Mouse (Mus musculus): ENCODE data around the gene Wdfy4. TPM values are rescaled to one million over a fixed set of nuclear protein-coding genes. Genes with fewer than 3 reads are reported as not detected.

Wdfy4 gene
- total RNA-seq, 2 experiments from 2014 or later: 2.6 to 2.9 TPM

DNA sequence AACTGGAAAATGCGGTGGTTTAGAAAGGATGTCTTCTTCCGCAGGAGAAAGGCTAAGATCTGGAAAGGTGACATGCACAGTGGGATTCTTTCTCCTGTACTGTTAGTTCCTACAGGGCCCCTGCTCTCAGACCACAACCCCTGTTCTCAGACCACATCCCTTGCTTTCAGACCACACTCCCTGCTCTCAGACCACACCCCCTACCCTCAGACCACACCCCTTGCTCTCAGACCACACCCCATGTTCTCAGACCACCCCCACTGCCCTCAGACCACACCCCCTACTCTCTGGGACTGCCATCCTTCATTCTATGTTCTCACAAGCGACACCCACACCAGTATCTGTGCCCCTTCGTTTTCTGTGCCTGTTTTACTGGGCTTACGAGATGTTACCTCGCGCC, 86.2 kb downstream of the Wdfy4 start:
- intact Hi-C loops (cut with DNase I): no loop called here
- no peak for DNase-seq (ENCODE audit: low spot score in 2 of 2)

DNA sequence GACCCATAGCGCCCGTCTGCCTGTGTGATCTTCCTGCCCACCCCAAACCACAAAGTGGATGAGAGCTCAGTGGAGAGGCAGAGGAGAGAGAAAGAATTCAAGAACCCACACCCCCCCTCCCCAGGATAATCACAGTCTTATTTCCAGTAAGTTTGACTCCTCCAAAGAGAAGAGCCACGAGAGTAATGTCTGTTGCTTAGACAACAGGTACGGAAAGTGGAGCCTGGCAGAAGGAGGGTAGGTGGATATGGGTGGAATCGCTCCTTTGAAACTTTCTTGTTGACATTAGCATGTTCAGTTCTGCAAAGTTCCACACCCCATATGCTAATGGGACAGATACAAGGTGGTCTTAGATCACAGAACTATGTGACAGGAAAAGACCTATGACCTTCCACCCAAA, 88.8 kb downstream of the Wdfy4 start:
- intact Hi-C loops (cut with DNase I): no loop called here
- DNase-seq (ENCODE audit: low spot score in 2 of 2): peak; percentile 12 to 65

DNA sequence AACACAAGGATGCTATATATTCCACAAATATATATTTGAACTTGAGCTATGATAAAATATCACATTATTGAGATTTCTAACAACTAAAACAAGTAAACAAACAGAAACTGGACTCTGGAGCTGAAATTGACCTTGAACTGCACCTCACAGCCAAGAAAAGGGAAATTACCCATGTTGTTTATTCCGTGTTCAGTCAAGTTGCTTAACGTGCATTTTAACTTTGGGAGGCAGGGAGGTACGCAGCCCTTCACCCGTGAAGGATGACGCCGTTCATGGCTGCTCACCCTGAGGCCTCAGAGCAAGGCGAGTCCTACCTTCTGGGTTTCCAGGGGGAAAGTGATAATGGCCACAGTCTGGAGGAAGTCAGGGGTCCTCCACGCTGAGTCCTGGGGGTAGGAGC, 102.0 kb downstream of the Wdfy4 start:
- no peak for DNase-seq (ENCODE audit: low spot score in 2 of 2)
- intact Hi-C loops (cut with DNase I): no loop called here

DNA sequence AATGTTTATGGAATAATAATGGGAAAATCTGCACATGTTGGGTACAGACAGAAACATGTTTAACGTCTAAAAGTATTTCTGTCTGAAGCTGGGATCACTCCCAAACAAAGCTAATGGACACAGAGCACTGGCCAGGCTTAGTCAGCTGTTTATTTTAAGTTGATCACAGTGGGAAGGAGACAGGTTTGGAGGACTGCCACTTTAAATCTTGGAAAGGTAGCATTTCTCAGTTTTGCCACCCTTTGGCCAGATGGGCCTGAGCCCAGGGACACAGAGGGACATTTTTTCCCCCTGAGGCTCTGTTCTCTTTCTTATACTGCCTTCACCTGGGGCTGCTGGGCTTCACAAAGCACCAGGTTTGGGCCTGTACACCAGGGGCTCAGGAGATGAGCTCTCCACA, 103.0 kb downstream of the Wdfy4 start:
- DNase-seq (ENCODE audit: low spot score in 2 of 2): peak in 1 of 2 experiments; percentile 14
- intact Hi-C loops (cut with DNase I): no loop called here

DNA sequence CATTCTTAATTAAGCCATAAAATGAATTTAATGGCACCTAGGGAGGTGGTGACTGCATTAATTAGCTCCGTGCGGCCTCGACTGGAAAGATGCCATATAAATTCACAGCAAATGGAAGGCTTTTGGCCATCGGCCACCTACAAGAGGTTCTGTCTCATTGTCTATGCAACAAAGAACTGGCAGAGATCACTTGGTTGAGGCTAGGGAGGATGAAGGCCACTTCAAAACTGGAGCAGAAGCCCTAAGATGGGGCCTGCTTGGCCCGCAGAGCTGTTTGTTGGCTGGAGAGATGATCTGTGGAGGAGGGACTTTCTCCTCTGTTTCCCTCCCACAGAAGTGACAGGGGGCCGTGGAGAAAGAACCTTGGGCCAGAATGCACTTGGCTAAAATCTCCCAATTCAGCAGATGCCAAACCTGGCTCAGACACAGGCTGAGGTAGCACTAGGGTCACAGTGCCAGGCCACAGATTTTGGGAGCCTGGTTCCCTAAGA, 103.9 kb downstream of the Wdfy4 start:
- DNase-seq (ENCODE audit: low spot score in 2 of 2): no peak
- intact Hi-C loops (cut with DNase I): no loop called here

DNA sequence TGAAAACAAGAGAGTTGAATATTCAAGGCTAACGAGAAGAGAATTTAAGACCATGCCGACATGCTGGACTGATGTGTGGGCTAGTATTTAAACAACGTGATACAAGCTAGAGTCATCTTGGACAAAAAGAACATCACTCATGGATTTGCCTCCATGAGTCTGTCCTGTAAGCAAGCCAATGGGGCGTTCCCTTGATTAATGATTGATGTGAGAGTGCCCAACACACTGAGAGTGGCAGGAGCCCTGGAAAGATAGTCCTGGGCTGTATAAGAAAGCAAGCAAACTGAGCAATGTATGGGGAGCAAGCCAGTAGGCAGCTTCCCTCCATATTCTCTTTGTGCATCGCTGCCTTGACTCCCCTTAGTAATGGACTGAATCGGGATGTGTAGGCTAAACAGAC, 106.7 kb downstream of the Wdfy4 start:
- no peak for DNase-seq (ENCODE audit: low spot score in 2 of 2)
- intact Hi-C loops (cut with DNase I): no loop called here

DNA sequence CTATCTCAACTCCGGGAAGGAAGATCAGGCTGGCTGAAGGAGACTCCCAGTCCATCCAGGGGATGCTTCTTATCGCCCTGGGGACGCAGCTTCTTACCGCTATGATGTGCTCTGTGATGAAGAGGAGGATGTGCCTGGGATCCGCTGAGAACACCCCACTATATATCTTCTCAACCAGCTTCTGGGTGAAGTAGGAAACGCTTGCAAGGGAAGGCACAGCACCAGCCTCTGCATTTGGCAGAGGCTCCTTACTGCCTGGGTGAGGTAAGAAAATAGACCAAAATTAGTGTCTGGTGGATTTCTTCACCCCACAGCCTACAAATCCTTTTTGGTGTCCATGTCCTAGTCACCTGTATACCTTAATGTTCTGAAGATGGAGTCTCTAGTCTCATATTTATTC, 107.2 kb downstream of the Wdfy4 start:
- intact Hi-C loops (cut with DNase I): no loop called here
- peak in 1 of 2 experiments; percentile 43 for DNase-seq (ENCODE audit: low spot score in 2 of 2)

DNA sequence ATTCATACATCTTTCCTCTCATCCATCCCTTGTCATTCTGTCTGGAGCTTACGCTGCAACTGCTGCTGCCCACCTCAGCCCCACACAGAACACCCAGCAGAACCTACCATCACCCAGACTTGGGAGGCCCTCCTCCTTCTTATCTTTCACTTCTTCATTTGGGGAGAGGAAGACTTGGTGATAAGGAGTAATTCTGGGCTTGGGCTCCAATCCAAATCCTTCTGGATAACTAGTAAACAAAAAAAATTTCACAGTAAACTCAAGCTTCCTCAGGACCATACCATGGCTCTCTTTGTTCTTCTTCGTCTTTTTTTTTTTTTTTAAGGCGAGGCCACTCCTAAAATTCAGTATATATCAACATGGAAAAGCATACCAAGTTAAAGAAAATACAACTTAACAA, 112.0 kb downstream of the Wdfy4 start:
- no peak for DNase-seq (ENCODE audit: low spot score in 2 of 2)
- intact Hi-C loops (cut with DNase I): no loop called here

DNA sequence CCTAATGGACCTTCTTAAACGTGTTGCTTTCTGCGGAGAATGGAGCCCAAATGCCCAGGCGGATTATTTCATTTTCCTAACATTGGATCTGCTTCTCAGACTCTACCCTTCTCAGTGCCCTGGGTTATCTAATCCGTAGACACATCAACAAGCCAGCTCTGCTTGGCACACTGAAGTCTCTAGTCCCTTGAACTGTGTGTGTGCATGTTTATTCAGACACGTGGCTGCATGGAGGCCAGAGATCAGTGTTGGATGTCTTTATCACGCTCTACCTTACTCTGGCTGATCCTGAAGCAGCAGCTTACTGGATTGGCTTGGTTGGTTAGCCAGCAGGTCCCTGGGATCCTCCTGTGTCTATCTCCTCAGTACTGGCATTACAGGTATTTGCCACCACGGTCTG, 113.0 kb downstream of the Wdfy4 start:
- intact Hi-C loops (cut with DNase I): no loop called here
- DNase-seq (ENCODE audit: low spot score in 2 of 2): no peak

DNA sequence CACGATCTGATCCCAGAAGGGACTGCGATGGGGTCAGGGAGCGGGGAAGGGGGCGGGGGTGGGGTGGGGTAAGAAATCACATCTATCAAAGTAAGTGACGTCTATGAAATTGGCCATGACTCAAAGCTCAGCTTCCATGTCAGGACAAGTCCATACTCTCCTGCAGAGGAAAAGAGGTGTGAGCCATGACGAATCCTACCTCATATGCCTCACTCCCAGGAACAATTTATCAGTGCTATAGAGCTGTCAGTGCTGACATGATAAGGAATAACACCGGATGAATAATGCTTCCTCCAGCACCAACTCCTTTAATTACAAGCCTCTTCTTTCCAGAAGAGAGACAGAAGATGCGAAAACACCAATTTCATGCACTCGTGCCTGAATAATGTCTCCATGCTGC, 117.6 kb downstream of the Wdfy4 start:
- intact Hi-C loops (cut with DNase I): no loop called here
- DNase-seq (ENCODE audit: low spot score in 2 of 2): no peak

DNA sequence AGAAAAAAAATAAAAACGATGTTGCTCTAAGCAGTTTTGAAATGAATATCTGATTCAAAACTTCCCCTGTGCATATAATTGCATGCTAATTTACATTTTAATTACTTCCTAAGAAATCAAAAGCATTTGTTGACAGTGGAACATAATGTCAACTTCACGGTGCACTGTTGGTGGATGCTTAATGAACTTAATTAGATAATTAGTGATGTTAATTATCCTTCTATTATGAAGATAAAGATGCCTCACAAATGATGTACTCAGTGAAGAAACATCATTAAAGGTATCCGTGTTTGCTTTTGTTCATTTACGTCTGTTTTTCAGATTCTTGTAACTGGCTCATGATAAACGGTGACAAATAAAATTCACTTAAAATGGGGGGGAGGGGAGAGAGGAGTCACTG, 122.3 kb downstream of the Wdfy4 start:
- intact Hi-C loops (cut with DNase I): no loop called here
- no peak for DNase-seq (ENCODE audit: low spot score in 2 of 2)

DNA sequence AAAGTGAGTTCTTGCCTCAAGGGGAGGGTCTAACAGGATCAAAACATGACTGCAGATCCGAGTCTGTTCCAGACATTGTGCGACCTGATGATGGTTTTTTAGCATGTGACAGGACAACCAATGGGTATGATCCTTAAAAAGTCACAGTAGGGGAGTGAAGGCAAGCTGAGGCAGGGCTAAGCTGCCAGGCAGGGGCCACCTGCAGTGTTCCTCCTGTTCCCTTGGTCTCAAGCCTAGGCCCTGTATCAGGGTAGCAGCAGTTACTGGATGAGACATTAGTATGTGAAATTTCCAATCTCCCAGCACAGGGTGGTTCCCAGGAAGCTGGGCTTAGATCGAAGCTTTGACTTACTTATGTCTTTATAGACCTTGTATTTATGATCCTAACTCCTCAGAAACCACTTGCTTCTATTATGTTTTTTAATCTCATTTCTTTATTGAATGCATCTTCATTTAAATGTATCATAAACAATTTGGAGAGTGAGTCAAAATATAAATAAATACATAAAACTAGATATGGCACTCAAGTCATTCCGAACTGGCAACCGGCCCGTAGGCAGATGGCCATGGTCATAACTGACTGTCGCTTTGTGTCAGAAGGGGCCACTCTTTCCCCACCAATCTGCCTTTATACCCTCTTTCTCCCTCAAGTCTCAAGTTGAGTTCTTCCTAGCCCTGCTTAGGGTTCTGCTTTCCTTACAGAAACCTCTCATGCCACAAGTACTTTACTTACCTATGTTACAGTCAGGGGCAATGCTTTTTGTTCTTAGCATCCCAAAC, 126.2 kb downstream of the Wdfy4 start:
- intact Hi-C loops (cut with DNase I): no loop called here
- DNase-seq (ENCODE audit: low spot score in 2 of 2): no peak

DNA sequence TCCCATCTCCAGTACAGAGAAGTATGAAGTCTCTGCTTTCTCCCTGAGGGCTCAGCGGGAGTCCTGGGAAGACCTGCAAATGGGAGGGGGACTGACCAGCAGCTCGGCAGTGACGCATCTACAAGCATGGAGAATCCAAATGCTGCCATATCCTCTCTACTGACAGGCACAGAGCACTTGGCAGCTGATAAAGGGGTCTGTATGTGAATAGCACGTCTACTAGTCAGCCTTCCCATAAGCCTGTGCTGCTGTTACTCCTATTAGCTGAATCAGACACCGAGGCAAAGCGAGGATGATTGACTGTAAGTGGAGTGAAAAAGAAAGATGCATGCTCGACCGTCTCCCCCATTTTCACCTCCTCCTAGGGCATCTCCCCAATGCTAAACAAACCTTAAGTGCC, 131.9 kb downstream of the Wdfy4 start:
- intact Hi-C loops (cut with DNase I): loop anchor here (5.0 kb wide), 1 partner anchor 69 kb away; no protein-coding TSS in a partner anchor
- DNase-seq (ENCODE audit: low spot score in 2 of 2): no peak

DNA sequence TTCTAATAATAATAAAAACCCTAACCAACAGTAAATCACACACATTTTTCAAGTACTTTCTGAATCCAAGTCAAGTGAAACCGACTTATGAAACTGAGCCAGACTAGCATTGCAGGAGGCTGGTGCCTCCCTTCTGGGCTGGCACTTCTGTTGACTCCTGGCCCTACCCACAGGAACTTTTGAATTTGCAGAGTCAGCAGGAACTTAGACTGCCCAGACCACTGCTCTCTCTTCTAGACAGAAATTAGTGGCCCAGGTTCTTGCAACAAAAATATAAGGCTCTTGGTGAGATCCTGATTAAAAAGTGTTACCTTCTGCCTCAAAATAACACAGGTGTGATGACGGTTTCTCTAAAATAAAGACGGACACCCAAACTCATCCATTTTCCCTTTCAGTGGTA, 140.1 kb downstream of the Wdfy4 start:
- intact Hi-C loops (cut with DNase I): no loop called here
- no peak for DNase-seq (ENCODE audit: low spot score in 2 of 2)

DNA sequence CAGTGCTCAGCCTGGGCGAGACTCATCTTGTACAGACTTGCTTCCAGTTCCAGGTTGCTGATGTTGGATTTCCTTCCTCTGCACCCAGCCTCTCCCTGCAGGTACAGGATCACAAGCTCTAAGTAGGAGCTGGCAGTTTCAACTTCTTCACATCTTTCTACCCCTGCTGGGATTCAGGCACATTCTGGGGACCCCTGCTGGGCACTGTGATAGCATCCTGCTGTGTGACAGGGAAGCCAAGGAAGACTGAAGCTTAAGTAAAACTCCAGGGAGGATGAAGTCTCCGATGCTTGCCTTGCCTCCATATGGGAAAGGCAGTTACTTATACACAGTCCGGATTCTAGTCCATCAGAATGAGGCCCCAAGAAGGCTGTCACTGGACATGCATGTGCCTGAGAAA, 148.5 kb downstream of the Wdfy4 start:
- intact Hi-C loops (cut with DNase I): no loop called here

DNA sequence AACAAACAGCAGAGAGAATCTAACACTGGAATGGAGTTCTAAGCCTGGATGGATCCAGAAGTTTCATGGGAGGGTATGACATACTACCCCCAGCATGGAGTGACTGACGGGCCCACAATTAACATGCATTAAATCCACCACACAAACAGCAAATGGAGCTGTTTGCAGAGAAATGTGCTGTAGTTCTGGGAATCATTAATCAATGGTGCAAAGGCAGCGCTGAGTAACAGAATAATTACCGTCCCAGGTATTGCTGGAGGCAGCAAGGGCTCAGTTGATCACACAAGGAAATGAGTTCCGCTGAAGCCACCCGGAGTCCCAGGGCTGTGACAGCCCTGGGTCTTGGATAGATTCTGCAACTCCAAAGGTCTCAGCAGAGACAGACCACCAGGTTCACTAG, 149.9 kb downstream of the Wdfy4 start:
- intact Hi-C loops (cut with DNase I): no loop called here

More for the DNA sequence above, 148.5 kb downstream of the Wdfy4 start:
- DNase-seq (ENCODE audit: low spot score in 2 of 2): no peak

DNA sequence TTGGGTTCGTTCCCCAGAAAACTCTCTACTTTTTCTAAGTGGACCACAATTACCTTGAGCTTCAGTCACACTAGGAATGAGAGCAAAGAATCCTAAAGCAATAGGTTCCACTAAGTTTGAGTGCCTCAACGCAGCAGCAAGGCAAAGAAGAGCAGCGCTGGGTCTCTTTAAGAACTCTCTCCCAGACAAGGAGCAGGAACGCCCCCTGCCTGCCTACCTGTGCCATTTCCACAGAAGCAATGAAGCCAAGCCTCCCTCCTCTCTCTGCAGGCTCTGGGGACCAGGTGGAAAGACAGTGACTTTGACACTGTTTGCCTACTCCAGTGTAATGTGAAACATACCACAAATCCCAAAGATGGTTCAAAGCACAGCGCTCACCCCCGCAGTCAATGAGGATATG, 151.9 kb downstream of the Wdfy4 start:
- peak in 1 of 2 experiments; percentile 11 for DNase-seq (ENCODE audit: low spot score in 2 of 2)
- intact Hi-C loops (cut with DNase I): loop anchor here (5.0 kb wide), 1 partner anchor 421 kb away; no protein-coding TSS in a partner anchor

More for the DNA sequence above, 149.9 kb downstream of the Wdfy4 start:
- no peak for DNase-seq (ENCODE audit: low spot score in 2 of 2)

DNA sequence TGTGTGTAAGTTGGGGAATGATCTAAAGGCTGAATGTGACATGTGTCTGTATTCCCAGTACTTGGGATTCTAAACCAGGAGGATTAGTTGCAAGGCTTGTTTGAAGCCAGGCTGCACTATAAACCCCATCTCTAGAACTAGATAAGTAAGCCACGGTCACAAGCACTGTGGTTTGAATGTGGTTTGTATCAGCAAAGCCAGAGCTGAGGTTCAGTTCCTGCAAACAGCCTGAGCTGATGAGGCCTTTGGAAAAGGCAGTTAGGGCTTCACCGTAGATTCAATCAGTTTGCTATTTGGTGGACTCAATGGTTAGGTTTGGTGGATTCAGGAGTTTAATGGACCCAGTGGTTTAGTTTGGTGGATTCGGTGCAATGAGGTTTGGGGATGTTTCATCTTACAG, 154.5 kb downstream of the Wdfy4 start:
- intact Hi-C loops (cut with DNase I): loop anchor here (5.0 kb wide), 1 partner anchor 419 kb away; no protein-coding TSS in a partner anchor
- DNase-seq (ENCODE audit: low spot score in 2 of 2): no peak

DNA sequence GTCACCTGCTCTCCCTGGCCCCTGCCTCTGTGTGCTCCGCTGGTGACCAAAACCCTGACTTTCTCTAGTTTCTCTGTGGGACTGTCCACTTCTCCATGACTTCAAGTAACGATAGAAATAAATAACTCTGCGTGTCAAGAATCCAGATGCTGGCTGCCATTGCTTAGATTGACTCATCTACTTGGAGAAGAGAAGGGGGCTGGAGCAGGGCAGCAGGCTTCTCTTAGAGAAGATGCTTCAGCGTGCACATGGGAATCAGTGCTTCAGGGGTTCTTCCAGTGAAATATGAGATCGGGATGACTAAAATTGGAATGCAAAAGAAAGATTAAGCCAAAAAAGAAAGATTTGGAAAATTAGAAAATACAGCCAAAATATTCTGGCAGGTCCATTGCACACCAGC, 165.7 kb downstream of the Wdfy4 start:
- DNase-seq (ENCODE audit: low spot score in 2 of 2): no peak
- intact Hi-C loops (cut with DNase I): no loop called here

DNA sequence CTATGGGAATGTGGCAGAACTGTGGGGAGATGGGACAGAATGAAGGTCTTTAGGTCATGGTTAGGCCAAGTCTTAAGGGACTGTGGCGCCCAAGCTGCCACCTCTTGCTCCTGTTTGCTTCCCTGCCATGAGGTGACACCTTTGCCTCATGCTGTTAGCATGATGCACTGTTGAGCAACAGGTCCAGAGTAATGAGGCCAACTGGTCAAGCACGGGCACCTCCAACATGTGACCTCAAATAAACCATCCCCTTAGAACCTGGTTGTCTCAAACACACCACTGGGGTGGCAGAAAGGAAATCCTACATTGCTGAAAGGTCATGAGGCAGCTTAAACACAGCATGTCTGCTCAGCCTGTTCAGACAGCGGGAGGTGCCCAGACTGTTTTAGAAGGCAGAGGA, 166.3 kb downstream of the Wdfy4 start:
- intact Hi-C loops (cut with DNase I): no loop called here
- DNase-seq (ENCODE audit: low spot score in 2 of 2): no peak

DNA sequence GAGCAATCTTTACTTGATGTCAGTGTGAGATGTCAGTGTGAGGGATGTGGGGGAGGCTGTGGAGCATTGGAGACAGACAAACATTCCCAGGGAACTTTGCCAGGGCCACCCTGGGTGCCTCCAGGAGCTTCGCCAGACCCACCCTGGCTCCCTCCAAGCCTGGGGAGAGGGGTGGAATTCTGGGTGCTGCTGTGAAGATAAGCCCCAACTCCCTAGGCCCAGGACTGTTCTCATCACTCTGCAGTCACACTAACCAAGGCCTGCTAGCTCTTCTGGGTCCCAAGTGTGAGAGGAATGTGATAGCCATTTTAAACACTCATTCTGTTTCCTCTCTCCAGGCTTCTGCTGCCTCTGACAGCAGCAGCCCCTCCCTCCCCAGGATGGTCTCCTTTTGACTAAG, 177.7 kb downstream of the Wdfy4 start:
- DNase-seq (ENCODE audit: low spot score in 2 of 2): no peak
- intact Hi-C loops (cut with DNase I): no loop called here

DNA sequence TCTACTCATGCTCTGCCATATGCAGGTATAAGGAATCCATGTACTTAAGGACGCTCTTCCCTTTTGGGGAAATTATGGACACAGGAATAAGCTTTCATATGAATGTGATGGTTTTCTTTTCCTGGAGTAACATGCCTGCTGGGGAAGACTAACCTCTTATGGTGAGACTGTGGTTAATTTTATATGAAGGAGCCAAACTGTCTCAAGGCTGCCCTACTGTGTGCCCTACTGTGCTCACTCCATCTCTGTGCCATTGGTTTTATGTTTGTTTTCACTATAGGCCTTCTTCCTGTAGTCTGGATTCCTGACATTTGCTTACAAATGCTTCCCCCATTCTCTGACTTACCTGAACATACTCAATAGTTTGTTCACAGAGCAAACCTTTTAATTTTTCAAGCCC, 180.2 kb downstream of the Wdfy4 start:
- intact Hi-C loops (cut with DNase I): no loop called here

More for the DNA sequence above, 180.2 kb downstream of the Wdfy4 start:
- DNase-seq (ENCODE audit: low spot score in 2 of 2): no peak
